Mouse (Mus musculus) C2C12 (cell line): Measurements from ENCODE around the gene Cyp2c23.

Experiments
- CTCF ChIP-seq: IDR thresholded peaks from one replicate; pipeline ENCODE4 v1.5.1; 2011; ENCODE audit not compliant: control insufficient read depth, insufficient read depth, insufficient read length
- FOSL1 ChIP-seq: IDR thresholded peaks from one replicate; pipeline ENCODE4 v1.8.0; 2011; ENCODE audit warnings: mild to moderate bottlenecking, low read length; ENCODE audit not compliant: poor library complexity, insufficient read depth, severe bottlenecking
- MAX ChIP-seq: IDR thresholded peaks from one replicate; pipeline ENCODE4 v1.6.1; 2011; ENCODE audit warnings: mild to moderate bottlenecking, control low read depth
- MYOD1 ChIP-seq: IDR thresholded peaks from one replicate; pipeline ENCODE4 v1.6.1; 2011; ENCODE audit warnings: low read depth; ENCODE audit not compliant: control insufficient read depth, insufficient read length
- USF1 ChIP-seq: IDR thresholded peaks from one replicate; pipeline ENCODE4 v1.6.1; 2011; ENCODE audit warnings: low read depth, mild to moderate bottlenecking, control low read depth, moderate library complexity

DNA sequence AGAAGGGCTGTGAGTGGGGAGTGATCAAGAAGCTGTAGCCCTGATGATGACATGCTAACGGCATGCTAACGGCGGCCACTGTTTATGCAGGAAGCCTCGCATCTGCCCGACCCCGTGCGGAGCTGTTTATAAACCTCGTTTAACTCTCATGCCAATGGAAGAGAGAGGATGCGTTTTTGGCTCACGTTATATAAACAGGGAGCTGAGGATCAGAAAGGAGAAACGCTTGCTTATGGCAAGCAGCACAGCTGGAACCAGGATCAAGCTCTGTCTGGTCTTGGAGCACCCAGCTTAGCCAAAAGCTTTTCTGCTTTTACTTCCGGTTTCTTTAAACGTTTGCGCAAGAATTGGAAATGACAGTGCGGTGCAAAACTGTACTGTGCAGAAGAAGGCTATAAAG, 20.2 kb downstream of the Cyp2c23 start:
- TF ChIP-seq CTCF (no peak), MAX (no peak), FOSL1 (no peak), USF1 (no peak), MYOD1 (no peak)
